In the genomic region with DNA sequence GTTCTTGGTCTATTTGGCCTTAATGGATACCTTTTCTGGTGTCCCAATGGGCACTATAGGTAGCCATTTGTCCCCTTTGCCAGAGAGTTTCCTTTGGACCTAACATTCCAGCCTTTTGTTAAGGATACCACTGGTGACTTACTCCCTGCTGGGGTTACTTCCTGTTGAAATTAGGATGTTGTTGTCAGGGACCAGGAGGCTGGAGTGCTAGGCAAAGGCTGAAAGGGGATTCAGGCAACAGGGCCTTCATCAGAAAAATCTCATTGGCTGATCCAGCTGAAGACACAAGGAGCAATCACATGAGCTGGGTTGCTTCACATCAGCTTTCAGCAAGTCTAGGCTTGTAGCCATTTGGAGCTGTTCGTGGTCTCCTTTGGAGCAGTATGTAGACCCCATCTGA, we compare ENCODE assay signal across 26 mouse cellular contexts. TPM values are rescaled to one million over a fixed set of nuclear protein-coding genes. Genes with fewer than 3 reads are reported as not detected.
"Had no signal": no experiment of that assay in that cellular context is flagged by ENCODE, and none has a peak within 500 bp of the region (broad histone marks: within the 10 kb centered on the region; RNA-seq: fewer than 3 reads in every experiment).

No protein-coding gene starts in this region.

- H3K27ac ChIP-seq: embryonic facial prominence, embryonic 10.5 days; embryonic facial prominence, embryonic 12.5 days; embryonic facial prominence, embryonic 13.5 days; embryonic facial prominence, embryonic 15.5 days; forebrain, embryonic 10.5 days; forebrain, embryonic 12.5 days; forebrain, embryonic 13.5 days; forebrain, embryonic 15.5 days; gastrocnemius, adult 2 months; heart, adult 2 months; heart, embryonic 10.5 days had no signal

- H3K4me1 ChIP-seq: embryonic facial prominence, embryonic 10.5 days; embryonic facial prominence, embryonic 12.5 days; embryonic facial prominence, embryonic 13.5 days; embryonic facial prominence, embryonic 15.5 days; forebrain, embryonic 10.5 days; forebrain, embryonic 12.5 days; forebrain, embryonic 13.5 days; forebrain, embryonic 15.5 days; heart, embryonic 10.5 days had no signal

- H3K27me3 ChIP-seq: embryonic facial prominence, embryonic 12.5 days; embryonic facial prominence, embryonic 13.5 days; embryonic facial prominence, embryonic 15.5 days; forebrain, embryonic 12.5 days; forebrain, embryonic 13.5 days; forebrain, embryonic 15.5 days had no signal

- DNase-seq: cerebellum, postnatal 10 days; cerebellum, postnatal 14 days; cerebellum, postnatal 25 days; cerebellum, postnatal 36 days; embryo, embryonic 11 days; forebrain, postnatal 0 days; gastrocnemius, adult 2 months; gastrocnemius, postnatal 10 days; gastrocnemius, postnatal 14 days; gastrocnemius, postnatal 25 days; gastrocnemius, postnatal 36 days; heart, adult 11 months; heart, adult 18-20 months; heart, adult 2 months had no signal

- H3K36me3 ChIP-seq: embryonic facial prominence, embryonic 10.5 days; embryonic facial prominence, embryonic 12.5 days; embryonic facial prominence, embryonic 13.5 days; embryonic facial prominence, embryonic 15.5 days; forebrain, embryonic 10.5 days; forebrain, embryonic 12.5 days; forebrain, embryonic 15.5 days; heart, embryonic 10.5 days had no signal

- H3K4me3 ChIP-seq: embryonic facial prominence, embryonic 10.5 days; embryonic facial prominence, embryonic 12.5 days; embryonic facial prominence, embryonic 13.5 days; embryonic facial prominence, embryonic 15.5 days; erythroblast, embryonic 14.5 days; forebrain, embryonic 10.5 days; forebrain, embryonic 12.5 days; forebrain, embryonic 13.5 days; forebrain, embryonic 15.5 days; gastrocnemius, adult 2 months; heart, adult 2 months; heart, embryonic 10.5 days had no signal

- H3K9me3 ChIP-seq: embryonic facial prominence, embryonic 10.5 days; embryonic facial prominence, embryonic 12.5 days; embryonic facial prominence, embryonic 13.5 days; embryonic facial prominence, embryonic 15.5 days; forebrain, embryonic 10.5 days; forebrain, embryonic 12.5 days; forebrain, embryonic 13.5 days; forebrain, embryonic 15.5 days; heart, embryonic 10.5 days had no signal

RNA-seq across cellular contexts. Expression of gene Tmem14a, which starts 12.1 kb away (rescaled TPM):
- polyA plus RNA-seq: erythroblast, embryonic 14.5 days had no signal

RNA-seq across cellular contexts. Expression of gene Gsta3, which starts 34.1 kb away (rescaled TPM):
- total RNA-seq: common myeloid progenitor, adult 5-6 weeks; forebrain, postnatal 0 days; gastrocnemius, postnatal 14 days had no signal
- polyA plus RNA-seq: embryonic facial prominence, embryonic 11.5 days had no signal
